Mouse (Mus musculus): ENCODE results near the gene Kazn. TPM values are rescaled to one million over a fixed set of nuclear protein-coding genes. Genes with fewer than 3 reads are reported as not detected.

The Kazn gene
- polyA plus RNA-seq, 1 experiment from 2014 or later = 19.1 TPM

Other genes with a start within 250 kb of the Kazn start
- gene Fhad1, start 224.3 kb downstream of the Kazn start, polyA plus RNA-seq (2015; fragmentation: Nextera tagmentation; extraction: Ambion mirVana) = 5.0 and 5.9 TPM in 2 replicates
- 5.6 and 6.4 TPM in 2 replicates for gene Tmem51, start 155.1 kb downstream of the Kazn start, polyA plus RNA-seq (2015; fragmentation: Nextera tagmentation; extraction: Ambion mirVana)

Data from hindbrain, embryonic 13.5 days (tissue).